8 mouse cellular contexts compared by ENCODE assay signal in the genomic region with DNA sequence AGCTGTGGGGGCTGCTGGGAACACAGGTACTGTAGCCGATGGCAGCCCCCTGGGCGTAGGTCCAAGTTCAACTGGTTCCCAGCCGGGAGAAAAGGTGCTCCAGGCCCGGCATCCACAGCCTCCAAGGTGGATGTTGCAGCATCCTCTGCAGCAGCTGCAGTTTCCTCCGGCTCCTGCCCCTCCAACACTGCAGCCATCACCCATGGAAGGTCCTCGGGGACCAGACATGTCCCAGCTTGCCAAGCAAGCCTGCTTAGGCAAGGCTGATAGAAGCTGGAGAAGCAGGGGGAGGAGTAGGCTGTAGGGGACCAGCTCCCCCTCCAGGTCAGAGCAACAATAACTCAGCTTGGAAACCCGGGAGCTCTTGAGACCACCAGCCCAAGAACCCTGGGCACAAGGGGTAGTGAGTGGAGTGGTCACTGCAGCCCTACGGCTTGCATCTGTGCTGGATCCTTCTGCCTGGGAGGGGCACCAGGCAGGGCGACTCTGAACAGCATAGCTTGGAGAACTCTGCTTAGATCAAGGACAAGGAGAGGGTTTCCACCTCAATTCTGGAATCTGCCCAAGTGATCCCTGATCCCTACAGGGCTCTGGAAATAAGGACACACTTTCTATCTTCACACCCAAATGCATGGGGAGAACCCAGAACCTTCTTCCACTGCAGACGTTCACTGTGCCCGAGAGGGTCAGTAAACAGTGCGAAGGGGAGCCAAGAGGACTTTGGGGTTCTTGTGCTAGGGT. TPM values are rescaled to one million over a fixed set of nuclear protein-coding genes. Genes with fewer than 3 reads are reported as not detected.
DNase-seq lines count a peak whose midpoint lies in the region; ATAC-seq lines count a peak whose summit lies in the region.

No protein-coding gene starts in this region.

- peaks cover 17% of the 10 kb centered on the region for H3K79me2 ChIP-seq in macrophage (ENCODE audit: inconsistent target)

- H3K4me3 ChIP-seq in hindbrain, embryonic 11.5 days (ENCODE audit: low read depth, low read length), result peak overlapping the region; percentile 37
- H3K4me3 ChIP-seq in macrophage (ENCODE audit: inconsistent target), result peak overlapping the region; percentile 60

- peak overlapping the region; percentile 70 for H3K9ac ChIP-seq in hindbrain, embryonic 11.5 days (ENCODE audit: low read depth, low read length)

- peak overlapping the region; percentile 68 for H3K4me2 ChIP-seq in hindbrain, embryonic 11.5 days (replicated peaks; ENCODE audit: low read depth, low read length)

- H3K27ac ChIP-seq in hindbrain, embryonic 11.5 days (ENCODE audit: low read depth, low read length), result 0 out of 2 replicates have a peak overlapping the region, but pooled peaks have one; percentile 9
- H3K27ac ChIP-seq in macrophage, result peak overlapping the region; percentile 46

- no peaks in the 10 kb centered on the region for H3K27me3 ChIP-seq in hindbrain, embryonic 11.5 days (ENCODE audit: control insufficient read depth, insufficient read depth, low read length)

- no peaks in the 10 kb centered on the region for H3K36me3 ChIP-seq in hindbrain, embryonic 11.5 days (ENCODE audit: control insufficient read depth, insufficient read depth, low read length)
- H3K36me3 ChIP-seq in macrophage (ENCODE audit: inconsistent target), result no peaks in the 10 kb centered on the region

- peak; percentile 25 for DNase-seq in kidney, adult 11 months
- no peak for DNase-seq in kidney, adult 18-20 months
- DNase-seq in ES-CJ7 (ENCODE audit: low read depth, low spot score), result peak; percentile 78
- DNase-seq in embryo, embryonic 9.5 days (ENCODE audit: extremely low spot score), result peak; percentile 73
- peak; percentile 58 for DNase-seq in hindbrain, embryonic 11.5 days (ENCODE audit: low spot score)
- DNase-seq in thymus, postnatal 4 days, result peak; percentile 51
- DNase-seq in left cerebral cortex, adult 11 months (ENCODE audit: low spot score), result no peak

- no peaks in the 10 kb centered on the region for H3K9me3 ChIP-seq in hindbrain, embryonic 11.5 days (ENCODE audit: control insufficient read depth, low read length)

- ATAC-seq in hindbrain, embryonic 11.5 days (ENCODE audit: low FRiP score), result 0 out of 2 replicates have a peak, but pooled peaks have one; percentile 2

- WGBS in hindbrain, embryonic 11.5 days, result 32% methylated on average over 12 of the region's 12 CpGs
- WGBS in macrophage (ENCODE audit: missing documents), result 20% methylated on average over 12 of the region's 12 CpGs

- H3K4me1 ChIP-seq in hindbrain, embryonic 11.5 days (replicated peaks; ENCODE audit: control insufficient read depth, insufficient read depth, low read length), result peaks cover 8% of the 10 kb centered on the region

RNA-seq across cellular contexts. Expression of a gene that starts 0.6 kb away (rescaled TPM):
- polyA plus RNA-seq in hindbrain, embryonic 11.5 days (2014; fragmentation: Nextera tagmentation; extraction: Ambion mirVana), result 8.3 and 8.6 TPM in 2 replicates
- total RNA-seq in macrophage (2018; cell fraction: chromatin; rRNA removed), result 10 to 100 TPM in 10 of 26 experiments, 1 to 10 TPM in 15, under 1 TPM in 1; 0.95 to 19.7 (median 7.7) TPM
- total RNA-seq in macrophage (2018; cell fraction: cytosol; rRNA removed), result 1 to 10 TPM in 18 of 26 experiments, under 1 TPM in 8; 0.53 to 2.6 (median 1.2) TPM
- 10 to 100 TPM in 4 of 26 experiments, 1 to 10 TPM in 22; 1.3 to 35.6 (median 5.7) TPM for total RNA-seq in macrophage (2018; cell fraction: nucleus; rRNA removed)
- polyA plus RNA-seq in macrophage (2018), result 1.5 to 4.4 TPM (median 1.7 TPM) in 3 replicates

RNA-seq across cellular contexts. Expression of a gene that starts 3.9 kb away (rescaled TPM):
- 870 and 939 TPM in 2 replicates for polyA plus RNA-seq in hindbrain, embryonic 11.5 days (2014; fragmentation: Nextera tagmentation; extraction: Ambion mirVana)
- 100 to 1,000 TPM in 1 of 26 experiments, 10 to 100 TPM in 25; 28.7 to 167 (median 61.5) TPM for total RNA-seq in macrophage (2018; cell fraction: chromatin; rRNA removed)
- total RNA-seq in macrophage (2018; cell fraction: cytosol; rRNA removed), result 1,000 to 10,000 TPM in 13 of 26 experiments, 100 to 1,000 TPM in 13; 627 to 1,432 (median 968) TPM
- total RNA-seq in macrophage (2018; cell fraction: nucleus; rRNA removed), result 100 to 1,000 TPM; 140 to 327 (median 222) TPM
- polyA plus RNA-seq in macrophage (2018), result 766 to 855 TPM (median 779 TPM) in 3 replicates

RNA-seq across cellular contexts. Expression of a gene that starts 5.6 kb away (rescaled TPM):
- 33.9 and 36.6 TPM in 2 replicates for polyA plus RNA-seq in hindbrain, embryonic 11.5 days (2014; fragmentation: Nextera tagmentation; extraction: Ambion mirVana)
- total RNA-seq in macrophage (2018; cell fraction: chromatin; rRNA removed), result 100 to 1,000 TPM in 14 of 26 experiments, 10 to 100 TPM in 12; 29.9 to 222 (median 122) TPM
- 10 to 100 TPM; 12.6 to 98.1 (median 37.0) TPM for total RNA-seq in macrophage (2018; cell fraction: cytosol; rRNA removed)
- total RNA-seq in macrophage (2018; cell fraction: nucleus; rRNA removed), result 100 to 1,000 TPM in 11 of 26 experiments, 10 to 100 TPM in 15; 35.5 to 215 (median 86.3) TPM
- 12.7 to 36.5 TPM (median 27.8 TPM) in 3 replicates for polyA plus RNA-seq in macrophage (2018)

RNA-seq across cellular contexts. Expression of a gene that starts 11.7 kb away (rescaled TPM):
- 13.7 and 14.2 TPM in 2 replicates for polyA plus RNA-seq in hindbrain, embryonic 11.5 days (2014; fragmentation: Nextera tagmentation; extraction: Ambion mirVana)
- total RNA-seq in macrophage (2018; cell fraction: chromatin; rRNA removed), result 10 to 100 TPM in 22 of 26 experiments, 1 to 10 TPM in 4; 7.5 to 38.7 (median 16.8) TPM
- 10 to 100 TPM; 37.7 to 80.6 (median 52.0) TPM for total RNA-seq in macrophage (2018; cell fraction: cytosol; rRNA removed)
- 10 to 100 TPM; 15.5 to 44.6 (median 23.4) TPM for total RNA-seq in macrophage (2018; cell fraction: nucleus; rRNA removed)
- polyA plus RNA-seq in macrophage (2018), result 36.1 to 135 TPM (median 74.0 TPM) in 3 replicates

RNA-seq across cellular contexts. Expression of a gene that starts 14.0 kb away (rescaled TPM):
- polyA plus RNA-seq in hindbrain, embryonic 11.5 days (2014; fragmentation: Nextera tagmentation; extraction: Ambion mirVana), result 6.8 and 7.2 TPM in 2 replicates
- total RNA-seq in macrophage (2018; cell fraction: chromatin; rRNA removed), result 1 to 10 TPM in 1 of 26 experiments, not detected in 25; 1.4 TPM
- not detected for total RNA-seq in macrophage (2018; cell fraction: cytosol; rRNA removed)
- total RNA-seq in macrophage (2018; cell fraction: nucleus; rRNA removed), result not detected
- polyA plus RNA-seq in macrophage (2018), result not detected in 3 replicates

Comparison
In these comparisons a context has a peak if more than half of its experiments do, and no peak if none do; other contexts are left out.
1. DNase-seq: peak in kidney, adult 11 months (single experiment), ES-CJ7 (single experiment), embryo, embryonic 9.5 days (single experiment), hindbrain, embryonic 11.5 days (single experiment) and thymus, postnatal 4 days (single experiment); none in kidney, adult 18-20 months (single experiment) and left cerebral cortex, adult 11 months (single experiment).